Mouse (Mus musculus) ES-Bruce4 (cell line): ENCODE measurements around the gene Ptprg. TPM values are rescaled to one million over a fixed set of nuclear protein-coding genes. Genes with fewer than 3 reads are reported as not detected.

Experiments
- H3K27ac ChIP-seq: 2 replicates; pipeline ENCODE4 v1.5.1; 2012; ENCODE audit warnings: low read length, inconsistent platforms; ENCODE audit not compliant: insufficient read depth
- H3K27me3 ChIP-seq: 2 replicates; pipeline ENCODE4 v1.6.1; 2012; ENCODE audit warnings: mild to moderate bottlenecking, low read length, inconsistent platforms; ENCODE audit not compliant: control insufficient read depth, poor library complexity, insufficient read depth, severe bottlenecking
- H3K36me3 ChIP-seq: 2 replicates; pipeline ENCODE4 v1.6.1; 2012; ENCODE audit warnings: inconsistent platforms, mild to moderate bottlenecking, low read length, moderate library complexity; ENCODE audit not compliant: control insufficient read depth, poor library complexity, insufficient read depth, severe bottlenecking
- H3K4me1 ChIP-seq: one replicate; pipeline ENCODE4 v1.8.1; 2011; ENCODE audit warnings: low read length; ENCODE audit not compliant: control insufficient read depth, insufficient read depth
- H3K4me3 ChIP-seq: 2 replicates; pipeline ENCODE4 v1.5.1; 2011; ENCODE audit warnings: low read depth, mild to moderate bottlenecking, low read length
- H3K9ac ChIP-seq: 2 replicates; pipeline ENCODE4 v1.6.1; 2012; ENCODE audit warnings: low read depth, mild to moderate bottlenecking, inconsistent platforms; ENCODE audit not compliant: poor library complexity, severe bottlenecking
- H3K9me3 ChIP-seq: replicated peaks from 2 replicates; pipeline ENCODE4 v1.6.1; 2012; ENCODE audit warnings: mild to moderate bottlenecking, low read length, inconsistent platforms; ENCODE audit not compliant: control insufficient read depth, poor library complexity, insufficient read depth, severe bottlenecking
- CTCF ChIP-seq: IDR thresholded peaks from one replicate; pipeline ENCODE4 v1.8.1; 2011; ENCODE audit warnings: low read depth, low read length
- EP300 ChIP-seq: IDR thresholded peaks from 2 replicates; pipeline ENCODE4 v1.6.1; 2011; ENCODE audit warnings: low read depth, low read length; ENCODE audit not compliant: insufficient read depth
- POLR2A ChIP-seq: IDR thresholded peaks from one replicate; pipeline ENCODE4 v1.8.1; 2011; ENCODE audit warnings: low read length; ENCODE audit not compliant: insufficient read depth
- polyA plus RNA-seq: library from polyadenylated mRNA; stranded (reverse); fragments of >200 nt; gene quantifications from 2 replicates; pipeline ENCODE4 v1.2.4, GENCODE M21; 2011; ENCODE audit warnings: low read depth; ENCODE audit not compliant: missing spikeins, insufficient read depth, insufficient read length

The Ptprg gene
- polyA plus RNA-seq, 1 experiment: 27.4 TPM

DNA sequence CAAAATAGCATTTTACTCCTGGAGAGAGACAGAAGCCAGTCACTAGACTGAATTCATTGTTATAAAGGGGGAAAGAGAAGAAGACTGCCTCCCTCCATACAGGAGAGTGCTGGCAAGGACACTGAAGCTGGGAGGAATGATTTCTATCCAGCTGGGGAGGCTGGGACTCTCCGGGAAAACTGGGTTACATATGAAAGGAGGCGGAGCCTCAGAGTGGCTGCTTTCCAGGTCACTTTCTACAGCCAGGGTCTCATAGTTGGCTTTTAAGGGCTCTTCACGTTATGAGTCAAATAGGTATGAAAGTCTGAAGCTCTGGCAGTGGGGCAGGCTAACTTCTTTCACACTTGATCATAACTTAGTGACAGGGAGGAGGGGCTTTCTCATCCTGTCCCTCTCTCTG, 129.1 kb downstream of the Ptprg start:
- peak overlapping the region; percentile 71 for H3K27ac ChIP-seq
- H3K4me1 ChIP-seq: peaks cover 8% of the 10 kb centered on the region
- no peaks in the 10 kb centered on the region for H3K9me3 ChIP-seq
- TF ChIP-seq CTCF (no peak), EP300 (no peak), POLR2A (no peak)
- H3K27me3 ChIP-seq: no peaks in the 10 kb centered on the region
- no peak overlapping the region for H3K4me3 ChIP-seq
- no peaks in the 10 kb centered on the region for H3K36me3 ChIP-seq
- H3K9ac ChIP-seq: no peak overlapping the region

DNA sequence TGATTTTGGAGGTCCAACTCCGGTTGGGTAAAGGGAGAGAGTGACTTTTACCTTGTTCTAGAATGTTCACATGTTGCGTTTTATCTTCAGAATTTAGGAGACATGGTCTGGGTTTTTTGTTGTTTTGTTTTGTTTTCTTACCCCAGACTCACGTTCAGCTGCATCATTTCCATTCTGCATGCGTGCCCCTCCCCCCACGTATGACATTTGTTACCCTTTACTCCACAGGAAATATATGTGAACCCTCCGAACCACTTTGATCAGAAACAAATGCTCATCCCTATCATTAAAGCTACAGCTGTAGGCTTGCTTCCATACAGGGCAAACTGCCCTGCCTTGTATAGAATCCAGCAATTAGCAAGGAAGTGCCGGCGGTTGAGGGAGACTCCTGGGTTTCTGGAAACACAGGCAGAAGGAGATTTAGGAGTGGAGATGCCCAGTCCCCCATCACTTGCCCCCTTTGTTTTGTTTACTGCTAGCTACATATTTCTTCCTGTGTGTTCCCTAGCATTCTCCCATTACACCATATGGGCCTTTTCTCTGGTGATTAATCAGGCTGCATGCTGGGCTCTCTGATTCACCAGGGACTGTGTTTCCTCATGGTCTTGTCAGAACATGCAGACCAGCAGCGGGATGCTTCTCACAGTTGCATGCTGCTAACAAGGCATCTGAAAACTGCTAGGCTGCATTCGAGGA, 130.2 kb downstream of the Ptprg start:
- Histone ChIP-seq H3K4me3 (no peak overlapping the region), H3K9ac (no peak overlapping the region), H3K27me3 (no peaks in the 10 kb centered on the region), H3K4me1 (peaks cover 8% of the 10 kb centered on the region), H3K27ac (no peak overlapping the region), H3K9me3 (no peaks in the 10 kb centered on the region), H3K36me3 (no peaks in the 10 kb centered on the region)
- TF ChIP-seq EP300 (no peak), POLR2A (no peak), CTCF (no peak)

- Histone ChIP-seq H3K4me1 (peaks cover 8% of the 10 kb centered on the region), H3K36me3 (no peaks in the 10 kb centered on the region), H3K9ac (no peak overlapping the region), H3K27me3 (no peaks in the 10 kb centered on the region), H3K27ac (no peak overlapping the region), H3K9me3 (no peaks in the 10 kb centered on the region), H3K4me3 (no peak overlapping the region)
- TF ChIP-seq POLR2A (no peak), EP300 (no peak), CTCF (no peak)
Observed at GRCm38 (mm10) chr14:11684104-11684503, 130.8 kb downstream of the Ptprg start.

- Histone ChIP-seq H3K36me3 (no peaks in the 10 kb centered on the region), H3K4me3 (no peak overlapping the region), H3K4me1 (no peaks in the 10 kb centered on the region), H3K27me3 (no peaks in the 10 kb centered on the region), H3K9me3 (no peaks in the 10 kb centered on the region), H3K9ac (no peak overlapping the region), H3K27ac (no peak overlapping the region)
- no peak for TF ChIP-seq POLR2A
- TF ChIP-seq CTCF: no peak
- TF ChIP-seq EP300: no peak
Observed at GRCm38 (mm10) chr14:11687541-11687940, 134.2 kb downstream of the Ptprg start.

DNA sequence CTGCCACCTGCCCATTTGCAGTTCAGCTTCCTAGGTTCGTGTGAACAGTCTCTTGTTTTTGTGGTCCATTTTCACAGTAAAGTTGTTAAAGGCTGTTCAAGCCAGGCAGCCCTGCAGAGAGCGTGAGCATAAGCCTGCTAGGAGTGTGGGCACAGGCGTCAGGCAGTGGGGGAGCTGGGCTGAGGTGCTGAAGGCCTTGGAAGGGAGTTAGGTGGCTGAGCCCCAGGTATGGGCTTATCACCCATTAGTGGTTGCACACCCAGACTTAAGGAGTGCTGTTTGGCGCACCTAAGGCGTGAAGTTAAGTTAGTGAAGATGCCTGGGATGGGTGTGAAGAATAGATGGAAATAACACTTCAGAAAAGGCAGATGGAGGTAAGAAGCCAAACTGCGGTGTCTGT, 134.8 kb downstream of the Ptprg start:
- no peaks in the 10 kb centered on the region for H3K36me3 ChIP-seq
- H3K4me3 ChIP-seq: no peak overlapping the region
- no peaks in the 10 kb centered on the region for H3K4me1 ChIP-seq
- H3K9ac ChIP-seq: no peak overlapping the region
- H3K9me3 ChIP-seq: no peaks in the 10 kb centered on the region
- TF ChIP-seq POLR2A: no peak
- no peak for TF ChIP-seq CTCF
- TF ChIP-seq EP300: no peak
- no peak overlapping the region for H3K27ac ChIP-seq
- no peaks in the 10 kb centered on the region for H3K27me3 ChIP-seq

DNA sequence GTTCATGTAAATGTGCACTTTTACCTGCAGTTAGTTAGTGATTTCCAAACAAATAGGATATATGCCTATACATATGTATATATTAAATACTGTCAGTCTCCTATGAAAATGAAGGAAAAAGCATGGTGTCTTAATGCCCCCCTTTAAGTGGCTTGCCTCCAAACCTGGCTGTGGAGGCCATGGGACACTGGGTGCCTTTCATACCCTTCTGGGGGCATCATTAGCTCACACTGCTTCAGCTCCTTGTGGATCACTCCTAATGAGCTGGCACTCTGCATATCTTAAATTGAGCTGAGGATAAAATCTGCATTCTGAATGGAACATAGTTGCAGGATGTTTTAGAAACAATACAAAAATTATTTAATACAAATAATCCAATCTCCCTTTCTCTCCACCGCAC, 136.7 kb downstream of the Ptprg start:
- TF ChIP-seq CTCF (no peak), POLR2A (no peak), EP300 (no peak)
- H3K27ac ChIP-seq: no peak overlapping the region
- no peaks in the 10 kb centered on the region for H3K27me3 ChIP-seq
- no peaks in the 10 kb centered on the region for H3K36me3 ChIP-seq
- no peaks in the 10 kb centered on the region for H3K9me3 ChIP-seq
- H3K9ac ChIP-seq: no peak overlapping the region
- H3K4me1 ChIP-seq: no peaks in the 10 kb centered on the region
- no peak overlapping the region for H3K4me3 ChIP-seq
